Mouse (Mus musculus) hindbrain, embryonic 11.5 days (tissue): ENCODE data around the gene Vmn1r204. TPM values are rescaled to one million over a fixed set of nuclear protein-coding genes. Genes with fewer than 3 reads are reported as not detected.
"Not testable (repeated sequence)": the region's sequence is repeated elsewhere in the genome, so short reads cannot be mapped to it uniquely, and the experiment has no call there.

Experiments used
- ATAC-seq: fragments of 200-750 bp; cut with Nextera tagmentation; 2 replicates; pipeline ENCODE4 v1.8.0; 2017; ENCODE audit warnings: mild to moderate bottlenecking, moderate TSS enrichment, moderate library complexity; ENCODE audit not compliant: low FRiP score
- DNase-seq: peaks from one replicate; pipeline ENCODE4 v3.0.0-alpha.2; 2015; ENCODE audit warnings: low spot score
- H3K27ac ChIP-seq: fragments of 300-500 bp; sonication (generic); 2 replicates; pipeline ENCODE4 v1.5.1; 2014; ENCODE audit warnings: mild to moderate bottlenecking, low read depth, low read length
- H3K27me3 ChIP-seq: fragments of 300-500 bp; sonication (generic); 2 replicates; pipeline ENCODE4 v1.6.1; 2014; ENCODE audit warnings: mild to moderate bottlenecking, low read length, moderate library complexity, mixed read lengths; ENCODE audit not compliant: control insufficient read depth, insufficient read depth
- H3K36me3 ChIP-seq: fragments of 300-500 bp; sonication (generic); 2 replicates; pipeline ENCODE4 v1.6.1; 2014; ENCODE audit warnings: mild to moderate bottlenecking, low read length, moderate library complexity, mixed read lengths; ENCODE audit not compliant: control insufficient read depth, insufficient read depth
- H3K4me1 ChIP-seq: fragments of 300-500 bp; sonication (generic); replicated peaks from 2 replicates; pipeline ENCODE4 v1.6.1; 2014; ENCODE audit warnings: low read length, mixed read lengths; ENCODE audit not compliant: control insufficient read depth, insufficient read depth
- H3K4me2 ChIP-seq: fragments of 300-500 bp; sonication (generic); replicated peaks from 2 replicates; pipeline ENCODE4 v1.6.1; 2014; ENCODE audit warnings: mild to moderate bottlenecking, low read depth, low read length
- H3K4me3 ChIP-seq: fragments of 300-500 bp; sonication (generic); 2 replicates; pipeline ENCODE4 v1.5.1; 2014; ENCODE audit warnings: low read depth, low read length
- H3K9ac ChIP-seq: fragments of 300-500 bp; sonication (generic); 2 replicates; pipeline ENCODE4 v1.6.1; 2014; ENCODE audit warnings: low read depth, low read length
- H3K9me3 ChIP-seq: fragments of 300-500 bp; sonication (generic); 2 replicates; pipeline ENCODE4 v1.6.1; 2016; ENCODE audit warnings: low read length; ENCODE audit not compliant: control insufficient read depth
- WGBS: fragments of 180-500 bp; shearing (Covaris S2); extraction: QIAGEN DNeasy Blood & Tissue Kit; methylation state at CpG from one replicate; pipeline ENCODE4 v1.1.7; 2014; 5-methylcytosine and 5-hydroxymethylcytosine counted together
- polyA plus RNA-seq: library from polyadenylated mRNA; unstranded; fragments of >200 nt; fragmentation: Nextera tagmentation; extraction: Ambion mirVana; gene quantifications from 2 replicates; pipeline ENCODE4 v1.2.1, GENCODE M21; 2014

Gene Vmn1r204
- polyA plus RNA-seq = not detected in 2 replicates

GRCm38 (mm10) chr13:22552898-22553297 is at the start of gene Vmn1r204:
TSS of gene Vmn1r204 (plus strand) at chr13:22553198.
- not testable (repeated sequence) for H3K4me1 ChIP-seq, H3K36me3 ChIP-seq, H3K27me3 ChIP-seq, H3K27ac ChIP-seq, H3K9me3 ChIP-seq, ATAC-seq, H3K9ac ChIP-seq, DNase-seq, H3K4me2 ChIP-seq, H3K4me3 ChIP-seq
- 68% methylated on average over 1 of the region's 1 CpGs for WGBS

GRCm38 (mm10) chr13:22505281-22505680 is 47.7 kb upstream of the Vmn1r204 start, which contains the start of gene Vmn1r202:
TSS of gene Vmn1r202 (minus strand) at chr13:22505381.
- Histone ChIP-seq H3K4me2 (no peak within 1 kb of the TSS), H3K27me3 (no peaks in the 10 kb centered on the region), H3K9me3 (no peaks in the 10 kb centered on the region), H3K4me1 (no peaks in the 10 kb centered on the region), H3K27ac (no peak within 1 kb of the TSS), H3K9ac (no peak within 1 kb of the TSS), H3K36me3 (no peaks in the 10 kb centered on the region), H3K4me3 (no peak within 1 kb of the TSS)
- ATAC-seq (no peak), DNase-seq (no peak)

GRCm38 (mm10) chr13:22517814-22518213 is 35.2 kb upstream of the Vmn1r204 start, which contains the start of gene Vmn1r203:
TSS of gene Vmn1r203 (plus strand) at chr13:22518114.
- no peak within 1 kb of the TSS for H3K9ac ChIP-seq
- ATAC-seq (no peak), DNase-seq (no peak)
- H3K27me3 ChIP-seq = no peaks in the 10 kb centered on the region
- no peaks in the 10 kb centered on the region for H3K9me3 ChIP-seq
- no peak within 1 kb of the TSS for H3K4me2 ChIP-seq
- H3K27ac ChIP-seq = no peak within 1 kb of the TSS
- no peaks in the 10 kb centered on the region for H3K36me3 ChIP-seq
- H3K4me1 ChIP-seq = no peaks in the 10 kb centered on the region
- no peak within 1 kb of the TSS for H3K4me3 ChIP-seq

- not testable (repeated sequence) for H3K4me2 ChIP-seq, H3K9ac ChIP-seq, H3K4me3 ChIP-seq, H3K27me3 ChIP-seq, H3K4me1 ChIP-seq, H3K36me3 ChIP-seq, DNase-seq, ATAC-seq, H3K9me3 ChIP-seq, H3K27ac ChIP-seq
- 79% methylated on average over 3 of the region's 3 CpGs for WGBS
Measured at GRCm38 (mm10) chr13:22574911-22575310, 21.9 kb downstream of the Vmn1r204 start.

- H3K36me3 ChIP-seq, DNase-seq, H3K4me3 ChIP-seq, H3K27me3 ChIP-seq, H3K4me1 ChIP-seq, H3K4me2 ChIP-seq, ATAC-seq, H3K9ac ChIP-seq, H3K27ac ChIP-seq, H3K9me3 ChIP-seq: not testable (repeated sequence)
- 72% methylated on average over 14 of the region's 14 CpGs for WGBS
Measured at GRCm38 (mm10) chr13:22583336-22583735, 30.3 kb downstream of the Vmn1r204 start.

GRCm38 (mm10) chr13:22592900-22593299 is 39.9 kb downstream of the Vmn1r204 start, which contains the start of gene Vmn1r205:
TSS of gene Vmn1r205 (minus strand) at chr13:22593000.
- DNase-seq (no peak), ATAC-seq (no peak)

More at GRCm38 (mm10) chr13:22592900-22593299, 39.9 kb downstream of the Vmn1r204 start, which contains the start of gene Vmn1r205:
- Histone ChIP-seq H3K4me1 (no peaks in the 10 kb centered on the region), H3K36me3 (no peaks in the 10 kb centered on the region), H3K9me3 (no peaks in the 10 kb centered on the region), H3K9ac (no peak within 1 kb of the TSS), H3K4me2 (no peak within 1 kb of the TSS), H3K27ac (no peak within 1 kb of the TSS), H3K27me3 (no peaks in the 10 kb centered on the region), H3K4me3 (no peak within 1 kb of the TSS)
- WGBS = 87% methylated on average over 3 of the region's 3 CpGs

Other genes starting within 250 kb of the Vmn1r204 start
- not detected in 2 replicates for gene Vmn1r197, start 228.6 kb upstream of the Vmn1r204 start, polyA plus RNA-seq
- gene Vmn1r198, start 202.8 kb upstream of the Vmn1r204 start, polyA plus RNA-seq = not detected in 2 replicates
- gene Vmn1r199, start 173.4 kb upstream of the Vmn1r204 start, polyA plus RNA-seq = not detected in 2 replicates
- gene Vmn1r200, start 162.8 kb upstream of the Vmn1r204 start, polyA plus RNA-seq = not detected in 2 replicates
- gene Vmn1r201, start 81.3 kb upstream of the Vmn1r204 start, polyA plus RNA-seq = not detected in 2 replicates
- gene Vmn1r202, start 47.8 kb upstream of the Vmn1r204 start, polyA plus RNA-seq = not detected in 2 replicates
- gene Vmn1r203, start 35.1 kb upstream of the Vmn1r204 start, polyA plus RNA-seq = not detected in 2 replicates
- gene Vmn1r205, start 39.8 kb downstream of the Vmn1r204 start, polyA plus RNA-seq = not detected in 2 replicates
- not detected in 2 replicates for gene Vmn1r206, start 71.1 kb downstream of the Vmn1r204 start, polyA plus RNA-seq
- not detected in 2 replicates for gene Vmn1r207-ps, start 176.4 kb downstream of the Vmn1r204 start, polyA plus RNA-seq
- not detected in 2 replicates for gene Vmn1r208, start 224.2 kb downstream of the Vmn1r204 start, polyA plus RNA-seq